Mouse (Mus musculus): ENCODE measurements around the gene Apobec3. TPM values are rescaled to one million over a fixed set of nuclear protein-coding genes. Genes with fewer than 3 reads are reported as not detected.
"Not testable (repeated sequence)": the region's sequence is repeated elsewhere in the genome, so short reads cannot be mapped to it uniquely, and the experiment has no call there.

Apobec3 gene
- polyA plus RNA-seq, 2 experiments from 2014 or later: 560 to 705 TPM

- peak; percentile 10 for ATAC-seq
Measured at GRCm38 (mm10) chr15:79895221-79896079, 4.0 kb downstream of the Apobec3 start.

GRCm38 (mm10) chr15:79896080-79896725, 4.7 kb downstream of the Apobec3 start:
- ATAC-seq: peak; percentile 12

GRCm38 (mm10) chr15:79898988-79899387, 7.5 kb downstream of the Apobec3 start:
- no peak for ATAC-seq

DNA sequence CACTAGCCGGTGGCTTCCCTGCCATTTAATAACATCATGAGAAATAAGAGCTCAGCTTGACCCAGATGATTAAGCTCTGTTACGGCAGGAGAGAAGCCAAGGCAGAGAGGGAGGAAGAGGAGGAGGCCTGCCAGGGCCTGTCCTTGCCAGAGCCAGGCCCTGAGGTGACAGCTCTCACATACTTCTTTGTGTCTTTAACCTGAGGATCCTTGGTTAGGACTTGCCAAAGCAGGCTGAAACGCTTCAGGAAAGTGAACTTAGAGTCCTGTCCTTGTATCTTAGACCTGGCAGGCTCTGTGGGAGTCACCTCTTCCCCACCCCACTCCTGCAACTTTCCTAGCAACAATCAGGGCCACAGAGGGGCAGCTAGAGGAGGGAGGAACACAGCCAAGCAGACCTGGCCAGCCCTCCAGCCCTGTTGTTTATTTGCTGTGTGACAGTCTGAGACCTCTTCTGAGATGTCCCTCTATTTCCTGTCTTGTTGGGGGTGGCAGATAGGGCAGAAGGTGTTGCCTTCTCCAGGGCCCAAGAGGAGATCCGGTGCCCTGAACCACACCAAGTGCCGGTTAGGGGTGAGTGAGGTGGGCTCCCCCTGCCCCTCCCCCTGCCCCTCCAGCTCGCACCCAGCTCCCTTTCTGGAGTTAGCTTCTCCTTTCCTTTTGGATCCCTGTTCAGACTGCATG, 8.5 kb downstream of the Apobec3 start:
- peak; percentile 30 for ATAC-seq

DNA sequence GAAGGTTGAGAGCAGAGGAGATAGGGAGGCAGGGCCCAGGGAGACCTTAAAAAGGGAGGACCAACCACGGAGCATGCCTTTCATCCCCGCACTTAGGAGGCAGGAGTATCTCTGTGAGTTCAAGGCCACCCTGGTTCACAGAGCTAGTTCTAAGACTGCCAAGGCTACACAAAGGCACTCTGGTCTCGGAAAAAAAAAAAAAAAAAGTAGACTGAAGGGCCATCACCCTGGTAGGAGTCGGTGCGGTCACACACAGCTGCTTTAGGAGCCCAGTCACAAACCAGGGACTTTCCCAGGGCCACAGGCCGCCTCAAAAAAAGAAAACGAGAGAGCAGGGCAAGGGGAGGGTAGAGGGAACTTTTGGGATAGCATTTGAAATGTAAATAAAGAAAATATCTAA, 9.3 kb downstream of the Apobec3 start:
- peak; percentile 55 for ATAC-seq

DNA sequence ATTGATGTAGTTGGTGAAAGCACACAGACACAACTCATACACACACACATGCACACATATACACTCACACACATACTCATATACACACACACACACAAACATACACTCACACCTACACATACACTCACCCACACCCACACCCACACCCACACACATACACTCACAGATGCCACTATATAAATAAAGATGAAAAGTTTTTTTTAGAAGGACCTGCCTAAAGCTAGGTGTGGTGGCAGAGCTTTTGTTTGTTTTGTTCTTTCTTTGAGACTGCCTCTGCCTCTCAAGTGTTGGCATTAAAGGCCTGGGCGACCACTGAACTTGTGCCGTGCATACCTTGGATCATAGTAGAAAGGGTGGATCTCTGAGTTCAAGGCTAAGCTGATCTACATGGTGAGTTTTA, 9.9 kb downstream of the Apobec3 start:
- peak; percentile 10 for ATAC-seq

GRCm38 (mm10) chr15:79903081-79903480, 11.6 kb downstream of the Apobec3 start:
- not testable (repeated sequence) for ATAC-seq

GRCm38 (mm10) chr15:79903963-79904362, 12.5 kb downstream of the Apobec3 start:
- no peak for ATAC-seq

DNA sequence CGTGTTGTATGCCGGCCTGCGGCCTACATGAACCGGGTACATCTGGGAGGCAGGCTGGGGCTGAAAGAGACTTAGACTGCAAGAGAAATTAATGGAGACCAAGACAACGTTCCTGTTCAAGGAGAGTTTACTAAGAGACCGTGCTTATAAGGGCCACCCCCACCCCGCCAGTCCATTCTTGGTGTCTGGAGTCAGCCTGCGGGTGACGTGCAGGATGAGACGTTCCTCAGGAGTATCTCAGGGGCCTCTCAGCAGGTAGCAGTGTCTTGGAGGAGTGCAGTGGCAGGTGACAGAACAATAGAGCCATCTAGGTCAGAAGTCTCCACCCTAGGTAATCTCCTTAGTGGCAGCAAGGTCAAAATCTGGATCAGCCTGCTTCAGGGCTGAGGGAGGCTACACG, 13.2 kb downstream of the Apobec3 start:
- ATAC-seq: not testable (repeated sequence)

GRCm38 (mm10) chr15:79905211-79905610, 13.8 kb downstream of the Apobec3 start:
- ATAC-seq: no peak

- no peak for ATAC-seq
Measured at GRCm38 (mm10) chr15:79906855-79907254, 15.4 kb downstream of the Apobec3 start.

DNA sequence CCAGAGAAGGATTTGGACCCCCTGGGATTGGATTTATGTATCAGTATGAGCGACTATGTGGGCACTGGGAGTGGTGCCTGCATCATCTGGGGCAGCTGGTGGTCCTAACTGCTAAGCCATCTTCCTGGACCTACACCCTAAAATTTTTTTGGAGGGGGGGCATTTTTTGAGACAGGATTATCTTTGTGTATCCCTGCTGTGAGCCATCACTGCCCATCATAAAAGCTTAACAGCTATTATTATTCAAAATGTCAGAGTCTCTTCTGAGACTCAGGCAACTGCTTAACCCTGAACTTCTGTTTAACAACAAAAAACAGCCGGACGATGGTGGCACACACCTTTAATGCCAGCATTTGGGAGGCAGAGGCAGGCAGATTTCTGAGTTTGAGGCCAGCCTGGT, 17.5 kb downstream of the Apobec3 start:
- ATAC-seq: not testable (repeated sequence)

- not testable (repeated sequence) for ATAC-seq
Measured at GRCm38 (mm10) chr15:79910812-79911211, 19.4 kb downstream of the Apobec3 start.

GRCm38 (mm10) chr15:79911339-79911738, 19.9 kb downstream of the Apobec3 start:
- no peak for ATAC-seq

GRCm38 (mm10) chr15:79913761-79914346, 22.4 kb downstream of the Apobec3 start:
- ATAC-seq: no peak

- peak; percentile 60 for ATAC-seq
Measured at GRCm38 (mm10) chr15:79914357-79914756, 22.9 kb downstream of the Apobec3 start.

DNA sequence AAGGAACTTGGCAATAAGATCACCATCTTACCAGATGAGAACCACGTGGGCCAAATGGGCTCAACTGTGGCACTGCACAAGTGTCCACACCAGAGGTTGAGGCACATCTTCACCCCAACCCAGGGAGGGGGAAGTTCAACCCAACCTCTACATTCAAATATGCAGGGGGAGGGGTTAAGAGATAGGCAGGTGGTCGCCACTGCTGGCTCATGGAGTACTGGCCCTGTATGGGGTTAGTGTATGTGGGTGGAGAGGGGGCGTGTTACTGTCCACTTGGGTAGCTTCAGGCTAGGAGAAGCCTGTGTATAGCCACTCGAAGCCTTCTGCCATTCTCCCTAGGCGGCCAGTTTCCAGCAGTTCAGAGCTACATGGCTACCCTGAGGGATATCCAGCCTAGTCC, 24.7 kb downstream of the Apobec3 start:
- no peak for ATAC-seq

DNA sequence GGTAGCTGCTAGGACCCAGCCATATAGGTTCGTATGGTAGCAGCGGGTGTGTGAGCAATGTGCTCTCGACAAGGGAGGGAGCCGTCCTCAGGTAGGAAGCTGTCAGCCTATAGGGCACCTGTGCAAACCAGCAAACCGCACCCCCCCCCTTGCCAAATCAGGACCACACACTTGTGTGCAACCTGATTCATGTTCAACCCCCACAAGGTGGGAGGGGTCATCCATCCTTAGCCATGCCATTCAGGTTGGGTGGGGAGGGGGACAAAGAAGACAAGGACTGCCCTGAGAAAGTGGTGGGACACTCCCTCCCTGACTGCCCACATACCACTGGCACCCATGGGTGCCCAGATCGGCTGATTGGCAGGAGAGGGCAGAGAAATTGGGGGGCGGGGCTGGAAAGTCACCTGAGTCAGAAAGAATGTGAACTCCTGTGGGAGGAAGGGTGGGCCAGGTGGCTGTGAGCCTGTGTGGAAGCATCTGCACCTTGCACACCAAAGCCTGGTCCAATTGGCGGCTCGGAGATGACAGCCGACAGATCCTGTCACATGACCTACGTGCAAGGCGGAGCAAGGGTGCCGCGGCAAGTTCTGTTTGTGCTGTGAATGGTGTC, 25.8 kb downstream of the Apobec3 start:
- ATAC-seq: no peak

GRCm38 (mm10) chr15:79918485-79918884, 27.0 kb downstream of the Apobec3 start:
- ATAC-seq: no peak

GRCm38 (mm10) chr15:79919787-79920186, 28.3 kb downstream of the Apobec3 start:
- ATAC-seq: no peak

DNA sequence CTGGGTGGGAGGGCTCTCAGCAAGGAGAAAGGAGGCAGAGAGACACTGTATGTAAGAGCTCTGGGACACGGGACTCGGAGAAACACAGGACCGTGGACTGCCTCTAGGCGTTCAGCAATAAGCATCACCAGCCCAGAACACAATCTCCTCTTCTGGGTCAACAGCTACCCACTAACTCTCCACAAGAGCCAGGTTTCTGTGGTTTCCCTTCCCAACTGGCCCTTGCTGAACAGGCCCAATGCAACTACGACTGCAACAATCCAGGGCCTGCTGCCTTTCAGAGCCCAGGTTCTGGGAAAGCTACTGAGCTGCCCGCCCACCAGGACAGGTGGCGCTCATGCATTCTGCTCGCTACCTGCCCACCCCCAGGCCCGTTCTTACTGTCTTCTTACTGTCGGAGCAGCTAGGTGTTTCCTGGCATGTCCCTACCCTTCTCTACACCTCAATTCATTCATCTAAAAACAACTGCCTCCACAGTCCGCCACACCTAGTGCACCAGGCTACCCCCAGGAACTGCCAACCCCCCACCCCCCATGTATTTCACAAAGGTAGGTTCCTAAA, 35.5 kb downstream of the Apobec3 start:
- no peak for ATAC-seq

- ATAC-seq: peak; percentile 75
Measured at GRCm38 (mm10) chr15:79927637-79928122, 36.2 kb downstream of the Apobec3 start.
